8 mouse cellular contexts compared by ENCODE assay signal in genomic region chr15:83056378-83057083, GRCm38 (mm10). TPM values are rescaled to one million over a fixed set of nuclear protein-coding genes. Genes with fewer than 3 reads are reported as not detected.
DNase-seq lines count a peak whose midpoint lies in the region; ATAC-seq and TF ChIP-seq lines count a peak whose summit lies in the region.

No protein-coding gene starts in this region.

- no peaks in the 10 kb centered on the region for H3K9me3 ChIP-seq in forebrain, postnatal 0 days (ENCODE audit: low read length)
- no peaks in the 10 kb centered on the region for H3K9me3 ChIP-seq in intestine, embryonic 14.5 days (ENCODE audit: control insufficient read depth, low read length)

- H3K27ac ChIP-seq in forebrain, postnatal 0 days (ENCODE audit: low read depth, low read length): peak overlapping the region; percentile 96
- no peak overlapping the region for H3K27ac ChIP-seq in intestine, embryonic 14.5 days (ENCODE audit: low read depth)
- H3K27ac ChIP-seq in liver, adult 2 months (replicated peaks; ENCODE audit: insufficient read depth, low read depth, low read length): no peak overlapping the region

- DNase-seq in adrenal gland, adult 2 months: peak; percentile 60
- no peak for DNase-seq in adrenal gland, postnatal 4 days (ENCODE audit: low spot score in 2 of 2)
- DNase-seq in adrenal gland, postnatal 10 days: peak; percentile 49
- peak; percentile 80 for DNase-seq in forebrain, postnatal 0 days
- peak; percentile 72 for DNase-seq in intestine, embryonic 14.5 days (ENCODE audit: low spot score)
- DNase-seq in liver, adult 2 months (ENCODE audit: extremely low read depth, low read depth, low spot score): no peak
- peak; percentile 81 for DNase-seq in retina, postnatal 1 day

- 6% methylated on average over 29 of the region's 29 CpGs for whole genome bisulfite sequencing in forebrain, postnatal 0 days
- under 1% methylated on average over 29 of the region's 29 CpGs for WGBS in intestine, embryonic 14.5 days
- 3% methylated on average over 29 of the region's 29 CpGs for WGBS in liver, adult 2 months

- H3K4me1 ChIP-seq in forebrain, postnatal 0 days (ENCODE audit: insufficient read depth): peaks cover 12% of the 10 kb centered on the region; the same call in 1 of the 2 replicates
- peaks cover 8% of the 10 kb centered on the region for H3K4me1 ChIP-seq in intestine, embryonic 14.5 days (replicated peaks; ENCODE audit: control insufficient read depth, insufficient read depth, low read length)
- no peaks in the 10 kb centered on the region for H3K4me1 ChIP-seq in liver, adult 2 months (ENCODE audit: control insufficient read depth, insufficient read depth, low read length)

- H3K79me2 ChIP-seq in liver, adult 2 months (ENCODE audit: control insufficient read depth, insufficient read depth, low read length): no peaks in the 10 kb centered on the region

- peak overlapping the region; percentile 68 for H3K4me2 ChIP-seq in forebrain, postnatal 0 days (ENCODE audit: low read depth)
- H3K4me2 ChIP-seq in intestine, embryonic 14.5 days (ENCODE audit: low read length): peak overlapping the region; percentile 74

- TF ChIP-seq POLR2A in liver, adult 2 months (IDR thresholded peaks at IDR 0.05; ENCODE audit: extremely low read depth, insufficient read depth, low read length): no peak

- H3K4me3 ChIP-seq in forebrain, postnatal 0 days (ENCODE audit: low read depth, low read length): peak overlapping the region; percentile 40
- H3K4me3 ChIP-seq in intestine, embryonic 14.5 days (ENCODE audit: low read depth, low read length): peak overlapping the region; percentile 31
- H3K4me3 ChIP-seq in liver, adult 2 months (ENCODE audit: insufficient read depth, low read depth, low read length): peak overlapping the region; percentile 32; the same call in 1 of the 2 replicates

- ATAC-seq in forebrain, postnatal 0 days: peak; percentile 85
- ATAC-seq in intestine, embryonic 14.5 days (replicated peaks; ENCODE audit: low FRiP score, low TSS enrichment, low read depth): no peak
- no peak for ATAC-seq in inflammation-experienced regulatory T-cells, adult 6 months

- peak overlapping the region; percentile 64 for H3K9ac ChIP-seq in forebrain, postnatal 0 days
- peak overlapping the region; percentile 22 for H3K9ac ChIP-seq in intestine, embryonic 14.5 days (ENCODE audit: low read length)
- no peak overlapping the region for H3K9ac ChIP-seq in liver, adult 2 months (ENCODE audit: low read depth, low read length)

- no peaks in the 10 kb centered on the region for H3K36me3 ChIP-seq in forebrain, postnatal 0 days (ENCODE audit: insufficient read depth)
- no peaks in the 10 kb centered on the region for H3K36me3 ChIP-seq in intestine, embryonic 14.5 days (ENCODE audit: control insufficient read depth, insufficient read depth, low read length)
- H3K36me3 ChIP-seq in liver, adult 2 months (ENCODE audit: control insufficient read depth, insufficient read depth, low read length): no peaks in the 10 kb centered on the region

- no peaks in the 10 kb centered on the region for H3K27me3 ChIP-seq in forebrain, postnatal 0 days (ENCODE audit: insufficient read depth, low read length)
- no peaks in the 10 kb centered on the region for H3K27me3 ChIP-seq in intestine, embryonic 14.5 days (replicated peaks; ENCODE audit: control insufficient read depth, insufficient read depth, low read length)
- H3K27me3 ChIP-seq in liver, adult 2 months (ENCODE audit: control insufficient read depth, insufficient read depth, low read length): peaks cover 8% of the 10 kb centered on the region; the same call in 1 of the 2 replicates

- no peak for TF ChIP-seq CTCF in forebrain, postnatal 0 days (IDR thresholded peaks at IDR 0.05; ENCODE audit: low read depth)
- TF ChIP-seq CTCF in liver, adult 2 months (IDR thresholded peaks at IDR 0.05; ENCODE audit: low read depth, low read length): no peak

RNA-seq across cellular contexts. Expression of gene Nfam1, which starts 23.4 kb away (rescaled TPM):
- 1 to 10 TPM; 3.6 to 3.8 TPM for total RNA-seq in adrenal gland, adult 2 months (2021)
- polyA plus RNA-seq in adrenal gland, adult 2 months (2012; rRNA removed): 2.2 and 2.9 TPM in 2 replicates
- total RNA-seq in adrenal gland, postnatal 4 days (2021): 1 to 10 TPM; 3.2 to 4.7 TPM
- total RNA-seq in adrenal gland, postnatal 10 days (2021): 1 to 10 TPM; 3.2 to 4.5 TPM
- 0.69 and 2.9 TPM in 2 replicates for total RNA-seq in forebrain, postnatal 0 days (2014; rRNA removed)
- polyA plus RNA-seq in forebrain, postnatal 0 days (2015; fragmentation: Nextera tagmentation; extraction: Ambion mirVana): 1.5 and 1.8 TPM in 2 replicates
- polyA plus RNA-seq in intestine, embryonic 14.5 days (2014; fragmentation: Nextera tagmentation; extraction: Ambion mirVana): 3.6 and 3.7 TPM in 2 replicates
- 1.1 and 1.5 TPM in 2 replicates for total RNA-seq in liver, adult 2 months (2014; rRNA removed)
- 1.8 and 3.2 TPM in 2 replicates for polyA plus RNA-seq in liver, adult 2 months (2012; rRNA removed)
- polyA plus RNA-seq in inflammation-experienced regulatory T-cells, adult 6 months (2017; shearing (Covaris generic)): under 1 TPM in 2 of 3 experiments, not detected in 1; 0.26 to 0.92 TPM

RNA-seq across cellular contexts. Expression of gene Serhl, which starts 32.8 kb away (rescaled TPM):
- total RNA-seq in adrenal gland, adult 2 months (2021): 10 to 100 TPM; 40.0 to 48.8 TPM
- 60.8 and 83.2 TPM in 2 replicates for polyA plus RNA-seq in adrenal gland, adult 2 months (2012; rRNA removed)
- total RNA-seq in adrenal gland, postnatal 4 days (2021): 10 to 100 TPM; 71.4 to 76.7 TPM
- total RNA-seq in adrenal gland, postnatal 10 days (2021): 10 to 100 TPM; 71.2 to 89.2 TPM
- total RNA-seq in forebrain, postnatal 0 days (2014; rRNA removed): 7.2 and 11.9 TPM in 2 replicates
- polyA plus RNA-seq in forebrain, postnatal 0 days (2015; fragmentation: Nextera tagmentation; extraction: Ambion mirVana): 39.1 and 42.6 TPM in 2 replicates
- polyA plus RNA-seq in intestine, embryonic 14.5 days (2014; fragmentation: Nextera tagmentation; extraction: Ambion mirVana): 64.2 and 71.9 TPM in 2 replicates
- 51.6 and 58.1 TPM in 2 replicates for total RNA-seq in liver, adult 2 months (2014; rRNA removed)
- 59.6 and 80.6 TPM in 2 replicates for polyA plus RNA-seq in liver, adult 2 months (2012; rRNA removed)
- polyA plus RNA-seq in inflammation-experienced regulatory T-cells, adult 6 months (2017; shearing (Covaris generic)): 10 to 100 TPM; 63.6 to 95.2 (median 80.0) TPM

Comparison
In these comparisons a context has a peak if more than half of its experiments do, and no peak if none do; other contexts are left out.
1. DNase-seq: peak in adrenal gland, adult 2 months (single experiment), adrenal gland, postnatal 10 days (single experiment), forebrain, postnatal 0 days (single experiment), intestine, embryonic 14.5 days (single experiment) and retina, postnatal 1 day (single experiment); none in adrenal gland, postnatal 4 days (0 of 2) and liver, adult 2 months (single experiment).
2. Peak in every context shown above with its lines, with median percentiles within 50 percentile points of each other: H3K4me3 ChIP-seq.